In the genomic region with DNA sequence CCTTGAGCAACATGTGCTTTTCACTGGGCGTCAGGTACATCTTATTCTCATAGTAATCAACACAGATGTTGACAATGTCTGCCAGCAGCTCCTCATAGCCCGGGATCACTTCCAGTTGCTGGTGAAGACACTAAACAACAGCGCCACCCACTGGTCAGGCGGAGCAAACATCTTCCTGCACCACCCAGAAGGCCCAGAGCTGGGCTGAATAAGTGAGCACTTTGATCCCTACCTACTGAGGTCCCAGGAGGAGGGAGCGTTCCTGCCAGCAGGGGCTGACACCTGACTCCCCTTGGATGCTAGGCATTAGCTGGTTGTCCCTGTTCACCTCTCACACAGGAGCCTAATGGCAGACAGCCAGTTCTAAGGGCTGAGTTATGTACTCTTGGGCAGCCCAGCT, we compare ENCODE assay signal across 10 mouse cellular contexts. TPM values are rescaled to one million over a fixed set of nuclear protein-coding genes. Genes with fewer than 3 reads are reported as not detected.
DNase-seq lines count a peak whose midpoint lies in the region; ATAC-seq and TF ChIP-seq lines count a peak whose summit lies in the region.
"Had no signal": no experiment of that assay in that cellular context is flagged by ENCODE, and none has a peak within 500 bp of the region (broad histone marks: within the 10 kb centered on the region; RNA-seq: fewer than 3 reads in every experiment).

No protein-coding gene starts in this region.

- DNase-seq in heart, adult 2 months, result peak; percentile 30 to 32
- DNase-seq in heart, embryonic 10.5 days (ENCODE audit: low spot score), result no peak
- DNase-seq in 416B (ENCODE audit: low read depth), result peak; percentile 61
- no peak for DNase-seq in Patski (ENCODE audit: low read depth, low spot score)
- peak; percentile 29 to 71 for DNase-seq in thymus, postnatal 10 days (ENCODE audit: low spot score in 2 of 2)

- WGBS in heart, adult 2 months, result 44% methylated on average over 5 of the region's 5 CpGs
- WGBS in heart, embryonic 10.5 days, result 32% methylated on average over 5 of the region's 5 CpGs

- intact Hi-C loops in heart, adult 2 months (cut with DNase I), result no loop called here

- H3K79me2 ChIP-seq in heart, adult 2 months (replicated peaks; ENCODE audit: control insufficient read depth, insufficient read depth, low read length), result no peaks in the 10 kb centered on the region

- peak; percentile 42 for ATAC-seq in Patski
- ATAC-seq in erythroblast, adult 5-6 weeks (replicated peaks; ENCODE audit: low FRiP score, poor library complexity, severe bottlenecking), result peak; percentile 55; the same call in 1 of the 2 replicates
- peak; percentile 43 for ATAC-seq in megakaryocyte, adult 5-6 weeks (ENCODE audit: poor library complexity, severe bottlenecking)
- ATAC-seq in inflammation-experienced regulatory T-cells, adult 6 months, result no peak

- POLR2A ChIA-PET in Patski (lab: Charles Lee), result interaction anchor here (0.7 kb wide), 1 partner anchor 822 kb away, joined by 3 read pairs; no protein-coding TSS in a partner anchor

- CTCF ChIA-PET in Patski (lab: Charles Lee), result interaction anchor here (0.6 to 2.2 kb wide), 9 partner anchors 12 to 154 kb away, joined by 3 to 7 read pairs (median 4); no protein-coding TSS in a partner anchor

- no peak for TF ChIP-seq EP300 in heart, adult 2 months (IDR thresholded peaks at IDR 0.05; ENCODE audit: insufficient read depth, low read depth, low read length)

- no peaks in the 10 kb centered on the region for H3K9me3 ChIP-seq in heart, embryonic 10.5 days
- H3K9me3 ChIP-seq: embryonic facial prominence, embryonic 15.5 days; lung, embryonic 15.5 days had no signal

- peak; percentile 50 for TF ChIP-seq CTCF in heart, adult 2 months (IDR thresholded peaks at IDR 0.05)
- TF ChIP-seq CTCF in Patski (IDR thresholded peaks at IDR 0.05), result peak; percentile 75

- no peak overlapping the region for H3K4me3 ChIP-seq in heart, adult 2 months
- no peak overlapping the region for H3K4me3 ChIP-seq in heart, embryonic 10.5 days
- H3K4me3 ChIP-seq: embryonic facial prominence, embryonic 15.5 days; lung, embryonic 15.5 days had no signal

- TF ChIP-seq POLR2A in heart, adult 2 months (IDR thresholded peaks at IDR 0.05; ENCODE audit: insufficient read depth, low read depth, low read length), result no peak

- H3K27me3 ChIP-seq in heart, adult 2 months (ENCODE audit: control insufficient read depth, insufficient read depth, low read length), result no peaks in the 10 kb centered on the region
- H3K27me3 ChIP-seq in heart, embryonic 10.5 days (ENCODE audit: insufficient read depth, poor library complexity, severe bottlenecking), result no peaks in the 10 kb centered on the region
- H3K27me3 ChIP-seq in Patski, result no peaks in the 10 kb centered on the region
- H3K27me3 ChIP-seq: embryonic facial prominence, embryonic 15.5 days; lung, embryonic 15.5 days had no signal

- no peak overlapping the region for H3K9ac ChIP-seq in heart, adult 2 months (ENCODE audit: low read depth, low read length)
- H3K9ac ChIP-seq: embryonic facial prominence, embryonic 15.5 days; lung, embryonic 15.5 days had no signal

- H3K36me3 ChIP-seq in heart, adult 2 months (ENCODE audit: control insufficient read depth, insufficient read depth, low read length), result no peaks in the 10 kb centered on the region; the same call in 1 of the 2 replicates
- 0 out of 2 replicates have a peak, but pooled peaks cover 4% of the 10 kb centered on the region for H3K36me3 ChIP-seq in heart, embryonic 10.5 days
- H3K36me3 ChIP-seq: embryonic facial prominence, embryonic 15.5 days; lung, embryonic 15.5 days had no signal

- in situ Hi-C loops in Patski (cut with MboI; ENCODE audit: low pct_unique_long_range_greater_than_20kb), result no loop called here

- peaks cover 4% of the 10 kb centered on the region; the same call in 1 of the 2 replicates for H3K4me1 ChIP-seq in heart, adult 2 months (ENCODE audit: control insufficient read depth, insufficient read depth, low read length)
- 0 out of 2 replicates have a peak, but pooled peaks cover 4% of the 10 kb centered on the region for H3K4me1 ChIP-seq in heart, embryonic 10.5 days
- H3K4me1 ChIP-seq: embryonic facial prominence, embryonic 15.5 days; lung, embryonic 15.5 days had no signal

- H3K27ac ChIP-seq in heart, adult 2 months, result peak overlapping the region; percentile 26; the same call in 1 of the 2 replicates
- no peak overlapping the region for H3K27ac ChIP-seq in heart, embryonic 10.5 days
- H3K27ac ChIP-seq: embryonic facial prominence, embryonic 15.5 days; lung, embryonic 15.5 days had no signal

RNA-seq across cellular contexts. Expression of a gene that starts 35.9 kb away (rescaled TPM):
- 10 to 100 TPM; 55.2 to 68.8 TPM for total RNA-seq in heart, adult 2 months (2021)
- polyA plus RNA-seq in heart, adult 2 months (2012; rRNA removed), result 28.8 and 30.5 TPM in 2 replicates
- 4.7 and 7.3 TPM in 2 replicates for polyA plus RNA-seq in heart, embryonic 10.5 days (2016; fragmentation: Nextera tagmentation; extraction: Ambion mirVana)
- polyA plus RNA-seq in Patski (2021), result 15.3 TPM
- 49.7 and 60.3 TPM in 2 replicates for total RNA-seq in erythroblast, adult 5-6 weeks (2015; ENCODE audit: low replicate concordance)
- 19.9 and 22.9 TPM in 2 replicates for total RNA-seq in erythroblast, adult 5-6 weeks (2017; ENCODE audit: low replicate concordance)
- 56.5 and 69.7 TPM in 2 replicates for total RNA-seq in megakaryocyte, adult 5-6 weeks (2015)
- total RNA-seq in megakaryocyte, adult 5-6 weeks (2017), result 28.2 and 50.1 TPM in 2 replicates
- polyA plus RNA-seq in inflammation-experienced regulatory T-cells, adult 6 months (2017; shearing (Covaris generic)), result 10 to 100 TPM; 64.0 to 82.6 (median 70.0) TPM

RNA-seq across cellular contexts. Expression of a gene that starts 41.4 kb away (rescaled TPM):
- not detected for total RNA-seq in heart, adult 2 months (2021)
- polyA plus RNA-seq in heart, adult 2 months (2012; rRNA removed), result not detected in 2 replicates
- 0.07 and 0.18 TPM in 2 replicates for polyA plus RNA-seq in heart, embryonic 10.5 days (2016; fragmentation: Nextera tagmentation; extraction: Ambion mirVana)
- 0.47 TPM for polyA plus RNA-seq in Patski (2021)
- total RNA-seq in erythroblast, adult 5-6 weeks (2015; ENCODE audit: low replicate concordance), result not detected in 2 replicates
- not detected in 2 replicates for total RNA-seq in erythroblast, adult 5-6 weeks (2017; ENCODE audit: low replicate concordance)
- total RNA-seq in megakaryocyte, adult 5-6 weeks (2015), result not detected in 2 replicates
- not detected in 2 replicates for total RNA-seq in megakaryocyte, adult 5-6 weeks (2017)
- polyA plus RNA-seq in inflammation-experienced regulatory T-cells, adult 6 months (2017; shearing (Covaris generic)), result 1 to 10 TPM in 1 of 3 experiments, under 1 TPM in 2; 0.57 to 1.5 (median 0.77) TPM

Comparison
In these comparisons a context has a peak if more than half of its experiments do, and no peak if none do; other contexts are left out.
1. DNase-seq: peak in heart, adult 2 months (2 of 2), 416B (single experiment) and thymus, postnatal 10 days (2 of 2); none in heart, embryonic 10.5 days (single experiment) and Patski (single experiment).